Comparison of ENCODE assay signal across 8 mouse cellular contexts in the genomic region with DNA sequence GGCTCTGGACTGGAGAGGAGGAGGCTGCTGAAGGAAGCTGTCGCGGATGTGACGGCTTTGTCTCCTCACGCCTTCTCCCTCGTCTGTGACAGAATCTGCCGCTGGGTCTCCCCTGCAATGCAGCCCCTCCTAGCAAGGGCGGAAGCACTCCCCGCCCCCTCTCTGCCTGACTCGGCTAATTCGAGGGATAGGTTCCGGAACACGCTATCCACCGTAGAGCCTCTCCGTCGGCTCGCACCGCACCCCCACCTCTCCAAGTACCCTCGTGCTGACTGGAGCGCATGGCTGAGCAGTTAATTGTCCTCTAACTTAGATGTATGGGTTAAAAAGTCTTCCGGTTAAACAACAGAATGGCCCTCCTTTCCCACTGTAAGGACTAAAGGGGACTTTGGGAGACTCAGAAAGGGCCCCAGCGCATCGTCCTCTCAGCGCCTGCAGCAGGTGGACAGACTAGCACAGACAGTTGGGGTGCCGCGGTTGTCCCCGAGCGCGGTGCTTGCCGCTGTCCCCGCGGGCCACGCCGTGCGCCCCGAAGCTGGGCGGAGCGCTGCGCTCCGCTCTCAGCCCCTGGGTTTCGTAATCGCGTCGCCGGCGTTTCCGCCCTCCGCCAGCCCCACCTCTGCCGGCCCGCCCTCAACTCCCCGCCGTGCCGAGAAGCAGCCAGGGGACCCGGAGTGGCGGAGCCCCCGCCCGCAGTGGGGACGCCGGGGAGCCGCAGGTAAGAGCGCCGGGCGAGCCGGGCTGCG. TPM values are rescaled to one million over a fixed set of nuclear protein-coding genes. Genes with fewer than 3 reads are reported as not detected.
DNase-seq lines count a peak whose midpoint lies in the region; ATAC-seq lines count a peak whose summit lies in the region.

Gene Cdc42se1, plus strand, starts transcription at position 585 of the 746 bp plus-strand sequence.

- H3K36me3 ChIP-seq in hindbrain, embryonic 14.5 days (replicated peaks; ENCODE audit: control insufficient read depth, insufficient read depth), result peaks cover 48% of the 10 kb centered on the region

- WGBS in hindbrain, embryonic 14.5 days, result under 1% methylated on average over 63 of the region's 64 CpGs

- H3K4me1 ChIP-seq in hindbrain, embryonic 14.5 days (replicated peaks; ENCODE audit: control insufficient read depth, insufficient read depth, low read length), result peaks cover 51% of the 10 kb centered on the region

- ATAC-seq in hindbrain, embryonic 14.5 days (ENCODE audit: low FRiP score), result peak; percentile 91

- no peaks in the 10 kb centered on the region for H3K9me3 ChIP-seq in hindbrain, embryonic 14.5 days (ENCODE audit: control insufficient read depth, low read length)

- peak within 1 kb of the TSS; percentile 70 for H3K4me2 ChIP-seq in hindbrain, embryonic 14.5 days (replicated peaks)

- H3K9ac ChIP-seq in hindbrain, embryonic 14.5 days, result peak within 1 kb of the TSS; percentile 86

- no peaks in the 10 kb centered on the region for H3K27me3 ChIP-seq in hindbrain, embryonic 14.5 days (ENCODE audit: control insufficient read depth, insufficient read depth, low read length)

- peak within 1 kb of the TSS; percentile 67 for H3K4me3 ChIP-seq in hindbrain, embryonic 14.5 days (replicated peaks; ENCODE audit: low read length)

- peak within 1 kb of the TSS; percentile 98 for H3K27ac ChIP-seq in hindbrain, embryonic 14.5 days

- DNase-seq in R1 (ENCODE audit: low read depth, low spot score), result peak; percentile 94
- DNase-seq in cerebellum, postnatal 25 days, result peak; percentile 91 to 93
- DNase-seq in frontal cortex, postnatal 36 days (ENCODE audit: low spot score in 2 of 2), result peak; percentile 87 to 90
- peak; percentile 91 for DNase-seq in hindbrain, embryonic 14.5 days (ENCODE audit: low spot score)
- peak; percentile 89 to 90 for DNase-seq in layer of hippocampus, postnatal 36 days
- peak; percentile 92 for DNase-seq in lung, postnatal 25 days (ENCODE audit: low spot score)
- DNase-seq in retina, embryonic 14.5 days (ENCODE audit: low spot score), result peak; percentile 89
- peak; percentile 91 to 95 for DNase-seq in thymus, postnatal 36 days

RNA-seq across cellular contexts. Expression of gene Cdc42se1, which starts in this region (rescaled TPM):
- polyA plus RNA-seq in hindbrain, embryonic 14.5 days (2014; fragmentation: Nextera tagmentation; extraction: Ambion mirVana), result 65.0 and 70.1 TPM in 2 replicates
- total RNA-seq in layer of hippocampus, postnatal 36 days (2021), result 10 to 100 TPM; 72.0 to 73.0 TPM

Comparison
In these comparisons a context has a peak if more than half of its experiments do, and no peak if none do; other contexts are left out.
1. Peak in every context shown above with its lines: DNase-seq, ATAC-seq, H3K4me3 ChIP-seq and H3K27ac ChIP-seq.